Mouse (Mus musculus) bone marrow, adult 2 months (tissue): ENCODE measurements around the gene Olfr601.

Experiments
- CTCF ChIP-seq: fragments of 200-500 bp; IDR thresholded peaks from 2 replicates; pipeline ENCODE4 v1.5.1; 2011; ENCODE audit warnings: low read length, control low read depth; ENCODE audit not compliant: control insufficient read depth, insufficient read depth
- POLR2A ChIP-seq: fragments of 200-500 bp; IDR thresholded peaks from 2 replicates; pipeline ENCODE4 v1.6.1; 2011; ENCODE audit warnings: low read depth, mild to moderate bottlenecking, control low read depth, low read length, borderline replicate concordance; ENCODE audit not compliant: control insufficient read depth

DNA sequence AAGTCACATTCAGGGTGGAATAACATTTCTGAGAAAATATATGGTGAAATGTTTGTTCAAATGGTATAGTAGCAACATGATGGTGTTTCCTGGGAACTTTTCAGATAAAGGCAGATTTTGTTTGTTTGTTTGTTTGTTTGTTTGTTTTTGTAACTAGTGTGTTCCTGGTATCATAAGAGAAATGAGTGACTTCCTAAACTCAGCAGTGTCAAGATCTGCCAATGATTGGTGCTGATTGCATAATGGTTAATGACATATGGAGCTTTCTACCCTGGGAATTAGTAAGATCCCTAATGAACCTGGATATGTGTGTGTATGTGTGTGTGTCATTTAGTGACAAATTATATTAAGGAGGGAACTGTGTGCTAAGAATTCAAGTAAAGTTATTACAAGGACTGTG lies 39.2 kb downstream of the Olfr601 start, which contains the start of gene Olfr598:
- TF ChIP-seq POLR2A (no peak), CTCF (no peak)
